Mouse (Mus musculus): ENCODE measurements around the gene Arhgdia. TPM values are rescaled to one million over a fixed set of nuclear protein-coding genes. Genes with fewer than 3 reads are reported as not detected.

Arhgdia gene
- total RNA-seq (2018; cell fraction: chromatin; rRNA removed) = 100 to 1,000 TPM in 8 of 26 experiments, 10 to 100 TPM in 18; 55.0 to 130 (median 89.0) TPM
- 100 to 1,000 TPM; 680 to 898 (median 773) TPM for total RNA-seq (2018; cell fraction: cytosol; rRNA removed)
- total RNA-seq (2018; cell fraction: nucleus; rRNA removed) = 100 to 1,000 TPM; 152 to 391 (median 260) TPM
- polyA plus RNA-seq (2018) = 662 to 966 TPM (median 875 TPM) in 3 replicates

DNA sequence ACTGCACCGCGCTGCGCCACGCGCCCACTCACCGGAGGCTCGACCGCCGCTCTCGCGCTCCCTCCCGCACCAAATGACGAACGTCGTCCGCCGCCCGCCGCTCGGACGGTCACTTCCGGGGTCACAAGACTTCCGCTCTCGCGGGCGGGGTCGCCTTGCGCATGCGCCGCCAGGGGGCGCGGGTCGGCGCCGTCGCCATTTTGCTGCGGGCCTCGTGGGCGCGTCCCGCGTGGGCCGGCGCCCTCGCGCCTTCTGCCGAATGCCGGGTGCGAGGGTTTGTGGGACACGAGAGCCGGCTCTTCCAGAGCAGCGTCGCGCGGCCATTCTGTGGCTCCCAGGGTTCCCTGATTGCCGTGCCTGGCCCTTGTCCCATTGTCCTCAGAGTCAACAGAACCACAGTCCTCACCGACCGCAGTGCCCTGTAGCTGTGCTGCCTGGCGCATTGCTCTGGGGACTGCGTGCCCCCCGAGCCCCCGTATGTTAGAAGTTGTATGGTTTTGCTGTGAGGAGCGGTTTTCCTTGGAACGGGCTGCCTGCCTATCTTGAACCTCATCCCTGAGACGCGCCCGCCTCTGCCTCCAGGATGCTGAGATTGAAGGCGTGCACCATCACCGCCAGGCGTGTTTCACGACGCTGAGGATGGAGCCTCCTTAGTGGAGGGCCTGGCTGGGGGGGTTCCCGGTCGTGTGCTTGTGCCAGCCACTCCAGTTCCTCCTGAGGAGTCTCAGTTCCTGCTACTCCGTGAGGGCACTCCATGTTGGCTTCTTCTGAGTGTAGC, at the start of gene Arhgdia:
Gene Arhgdia, minus strand, starts transcription at position 135 of the 778 bp plus-strand sequence.
- H3K4me3 ChIP-seq (ENCODE audit: inconsistent target) = peak within 1 kb of the TSS; percentile 89
- 2% methylated on average over 68 of the region's 75 CpGs for WGBS (ENCODE audit: missing documents)
- peaks cover 25% of the 10 kb centered on the region for H3K36me3 ChIP-seq (ENCODE audit: inconsistent target)
- peaks cover 33% of the 10 kb centered on the region for H3K79me2 ChIP-seq (ENCODE audit: inconsistent target)
- H3K27ac ChIP-seq = peak within 1 kb of the TSS; percentile 91

DNA sequence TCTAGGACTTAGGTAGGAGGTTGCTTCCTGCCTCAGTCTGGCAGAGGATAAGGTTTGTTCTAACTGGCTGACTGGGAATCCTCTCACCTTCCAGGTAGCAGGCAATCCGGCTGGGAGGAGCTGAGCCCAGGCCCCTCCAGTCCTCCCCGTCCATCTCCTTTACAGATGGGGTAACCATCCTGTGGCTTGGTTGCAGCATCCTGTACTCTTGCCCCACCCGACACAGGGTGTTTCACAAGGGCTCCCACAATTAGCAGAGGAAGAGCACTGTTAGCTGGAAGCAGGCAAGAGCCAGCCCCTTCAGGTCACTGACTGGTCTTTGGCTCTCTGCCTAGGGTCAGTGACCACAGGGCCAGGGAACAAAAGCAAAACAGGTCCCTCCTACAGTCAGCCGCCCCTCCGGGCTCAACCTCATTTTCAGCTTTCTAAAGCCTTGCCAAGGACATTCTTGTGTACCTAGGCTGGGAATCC, 49.0 kb upstream of the Arhgdia start:
- peak overlapping the region; percentile 52 for H3K4me3 ChIP-seq (ENCODE audit: inconsistent target)
- H3K36me3 ChIP-seq (ENCODE audit: inconsistent target) = no peaks in the 10 kb centered on the region
- peaks cover 79% of the 10 kb centered on the region for H3K79me2 ChIP-seq (ENCODE audit: inconsistent target)
- WGBS (ENCODE audit: missing documents) = 0% methylated on average over 5 of the region's 5 CpGs
- H3K27ac ChIP-seq = peak overlapping the region; percentile 99

DNA sequence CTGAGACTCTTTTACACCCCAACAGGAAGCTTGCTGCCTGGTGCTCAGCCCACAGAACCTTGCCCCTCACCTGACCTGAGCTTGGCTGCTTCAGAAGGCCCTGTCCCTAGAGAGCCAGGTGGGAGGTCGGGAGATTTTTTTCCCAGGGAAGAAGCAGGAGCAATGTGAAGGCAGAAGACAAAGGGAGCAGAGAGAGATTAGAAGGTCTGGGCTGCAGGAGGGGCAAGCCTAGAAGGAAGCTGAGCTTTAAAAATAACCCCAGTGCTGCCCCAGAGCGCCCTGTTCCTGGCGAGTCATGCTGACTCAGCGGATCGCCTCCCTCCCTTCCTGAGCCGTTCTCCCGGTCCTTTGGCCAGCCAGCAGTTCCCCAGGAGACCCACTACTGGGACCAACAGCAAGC, 48.5 kb upstream of the Arhgdia start:
- H3K79me2 ChIP-seq (ENCODE audit: inconsistent target) = peaks cover 83% of the 10 kb centered on the region
- peak overlapping the region; percentile 52 for H3K4me3 ChIP-seq (ENCODE audit: inconsistent target)
- H3K27ac ChIP-seq = peak overlapping the region; percentile 99
- WGBS (ENCODE audit: missing documents) = 0% methylated on average over 7 of the region's 7 CpGs
- no peaks in the 10 kb centered on the region for H3K36me3 ChIP-seq (ENCODE audit: inconsistent target)

DNA sequence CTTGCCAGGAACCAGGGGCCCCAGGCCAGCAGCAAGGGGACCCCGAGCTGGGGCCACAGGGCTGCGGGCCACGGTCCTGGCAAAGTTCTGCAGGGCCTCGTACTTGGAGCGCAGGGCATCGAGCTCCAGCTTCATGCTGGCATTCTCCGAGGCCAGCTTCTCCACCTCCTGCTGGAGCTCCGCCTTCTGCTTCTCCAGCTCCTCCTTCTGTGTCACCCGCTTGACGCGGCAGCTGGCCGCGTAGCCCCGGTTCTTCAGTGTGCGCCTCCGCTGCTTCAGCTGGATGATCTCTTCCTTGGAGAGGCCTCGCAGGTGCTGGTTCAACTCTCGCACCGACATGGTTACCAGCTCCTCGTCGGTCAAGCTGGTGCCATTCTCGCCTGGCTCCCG, 47.9 kb upstream of the Arhgdia start:
- Histone ChIP-seq H3K27ac (peak overlapping the region; percentile 99), H3K36me3 (ENCODE audit: inconsistent target) (no peaks in the 10 kb centered on the region), H3K79me2 (ENCODE audit: inconsistent target) (peaks cover 78% of the 10 kb centered on the region), H3K4me3 (ENCODE audit: inconsistent target) (peak overlapping the region; percentile 52)
- WGBS (ENCODE audit: missing documents) = 2% methylated on average over 23 of the region's 23 CpGs

DNA sequence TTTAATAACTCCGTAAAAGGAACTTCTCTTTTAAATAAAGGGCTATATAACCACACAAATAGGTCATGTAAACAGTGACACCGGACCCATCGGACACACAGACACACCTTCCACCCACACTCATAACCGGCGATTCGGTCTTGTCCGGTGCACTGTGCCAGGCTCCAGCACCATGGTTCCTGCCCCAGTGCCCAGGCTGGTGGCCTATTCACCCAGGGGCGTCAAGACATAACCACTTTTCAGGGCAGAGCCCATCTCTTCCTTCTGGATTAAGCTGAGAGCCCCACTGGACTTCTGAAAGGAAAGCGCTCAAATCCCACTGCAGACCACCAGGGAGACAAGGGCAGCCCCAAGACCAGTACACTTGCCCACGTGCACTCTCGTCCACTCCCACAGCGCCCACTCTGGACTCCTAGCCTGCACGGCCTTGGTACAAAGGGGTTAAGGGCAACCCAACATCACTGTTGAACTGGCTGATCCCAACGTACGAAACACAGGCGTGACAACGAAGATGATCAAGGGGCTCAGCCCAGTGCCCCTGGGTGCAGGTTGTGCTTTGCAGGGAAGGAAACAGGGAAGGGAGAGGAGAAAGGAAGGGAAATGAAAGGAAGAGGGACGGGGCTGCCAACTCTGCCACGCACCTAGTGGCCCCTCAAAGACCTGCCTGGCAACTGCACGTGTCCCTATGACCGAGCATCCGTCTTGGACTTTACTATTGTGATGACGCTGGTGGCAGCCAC, 47.3 kb upstream of the Arhgdia start:
- 56% methylated on average over 22 of the region's 23 CpGs for WGBS (ENCODE audit: missing documents)
- H3K79me2 ChIP-seq (ENCODE audit: inconsistent target) = peaks cover 80% of the 10 kb centered on the region

DNA sequence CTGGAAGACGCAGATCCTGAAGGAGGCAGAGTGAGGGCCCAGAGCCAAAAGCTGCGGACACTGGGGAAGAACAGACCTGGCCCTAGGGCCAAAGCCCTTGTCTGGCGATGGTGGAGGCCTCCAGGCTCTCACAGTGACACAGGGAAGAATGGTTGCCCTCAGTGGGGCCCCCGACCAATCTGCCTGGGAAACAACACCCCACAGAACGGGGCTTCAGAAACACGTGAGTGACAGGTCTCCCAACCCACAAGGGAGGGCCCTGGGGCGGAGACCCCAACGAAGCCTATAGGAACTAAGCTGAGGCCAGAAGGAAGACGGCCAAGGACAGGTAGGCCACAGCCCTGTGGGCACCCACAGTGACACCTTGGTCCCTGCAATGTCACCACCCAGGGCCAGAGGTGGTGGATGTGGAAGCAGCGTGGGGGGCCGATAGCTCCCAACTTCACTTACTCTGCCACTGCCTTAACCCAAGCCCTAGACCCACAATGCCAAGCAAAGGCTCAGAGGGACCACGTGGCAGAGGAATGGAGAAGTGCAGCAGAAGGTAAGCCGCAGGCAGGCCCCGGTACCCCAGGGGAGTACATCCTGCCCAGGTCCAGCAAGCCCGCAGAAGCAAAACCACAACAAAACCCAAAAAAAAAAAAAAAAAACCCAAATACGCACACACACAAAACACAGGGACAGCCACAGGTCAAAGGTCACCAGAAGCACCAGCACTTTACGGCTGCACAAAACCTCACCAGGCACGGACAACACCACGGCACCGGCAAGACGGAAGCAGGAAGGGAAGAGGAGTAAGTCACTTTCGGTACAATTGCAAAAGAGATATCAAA, 46.3 kb upstream of the Arhgdia start:
- H3K36me3 ChIP-seq (ENCODE audit: inconsistent target) = peaks cover 11% of the 10 kb centered on the region; the same call in 1 of the 2 replicates
- 21% methylated on average over 21 of the region's 22 CpGs for WGBS (ENCODE audit: missing documents)
- peak overlapping the region; percentile 99 for H3K27ac ChIP-seq

More for the DNA sequence above, 47.3 kb upstream of the Arhgdia start:
- peak overlapping the region; percentile 4; the same call in 1 of the 2 replicates for H3K4me3 ChIP-seq (ENCODE audit: inconsistent target)
- peak overlapping the region; percentile 99 for H3K27ac ChIP-seq
- 0 out of 2 replicates have a peak, but pooled peaks cover under 1% of the 10 kb centered on the region for H3K36me3 ChIP-seq (ENCODE audit: inconsistent target)

DNA sequence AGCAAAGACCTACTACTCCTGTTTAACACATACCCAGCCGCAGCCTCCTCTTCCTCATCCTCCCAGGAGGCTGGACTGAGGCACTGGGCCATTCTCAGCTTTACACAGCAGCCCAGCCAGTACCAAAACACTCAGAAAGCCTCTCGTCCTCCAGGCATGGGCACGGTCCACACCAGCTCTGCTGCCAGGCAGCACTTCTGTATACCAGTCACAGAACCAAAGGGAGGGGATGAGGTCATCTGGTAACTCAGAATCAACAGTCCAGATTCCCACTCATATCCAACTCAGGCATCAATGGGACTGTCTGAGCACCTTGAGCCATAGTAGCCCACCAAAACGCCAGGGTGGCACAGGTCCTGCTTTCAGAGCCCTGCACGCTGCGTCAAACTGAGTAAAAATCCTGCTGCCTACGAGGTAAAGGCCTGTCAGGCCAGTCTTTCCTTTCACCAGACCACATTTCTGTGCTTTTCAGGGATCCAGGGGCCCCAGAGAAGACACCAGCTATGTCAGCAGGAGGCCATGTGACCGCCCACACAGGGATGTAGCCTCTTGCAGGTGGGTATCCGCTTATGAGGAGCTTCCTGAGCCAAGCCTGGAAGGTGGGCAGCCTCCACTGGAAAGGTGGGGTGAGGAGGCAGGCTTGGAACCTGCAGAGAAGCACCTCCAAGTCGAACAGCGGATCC, 45.5 kb upstream of the Arhgdia start:
- peak overlapping the region; percentile 99 for H3K27ac ChIP-seq
- no peak overlapping the region for H3K4me3 ChIP-seq (ENCODE audit: inconsistent target)
- H3K79me2 ChIP-seq (ENCODE audit: inconsistent target) = peaks cover 92% of the 10 kb centered on the region
- WGBS (ENCODE audit: missing documents) = 68% methylated on average over 11 of the region's 11 CpGs
- H3K36me3 ChIP-seq (ENCODE audit: inconsistent target) = peaks cover 19% of the 10 kb centered on the region

More for the DNA sequence above, 46.3 kb upstream of the Arhgdia start:
- Histone ChIP-seq H3K79me2 (ENCODE audit: inconsistent target) (peaks cover 91% of the 10 kb centered on the region), H3K4me3 (ENCODE audit: inconsistent target) (peak overlapping the region; percentile 4; the same call in 1 of the 2 replicates)

DNA sequence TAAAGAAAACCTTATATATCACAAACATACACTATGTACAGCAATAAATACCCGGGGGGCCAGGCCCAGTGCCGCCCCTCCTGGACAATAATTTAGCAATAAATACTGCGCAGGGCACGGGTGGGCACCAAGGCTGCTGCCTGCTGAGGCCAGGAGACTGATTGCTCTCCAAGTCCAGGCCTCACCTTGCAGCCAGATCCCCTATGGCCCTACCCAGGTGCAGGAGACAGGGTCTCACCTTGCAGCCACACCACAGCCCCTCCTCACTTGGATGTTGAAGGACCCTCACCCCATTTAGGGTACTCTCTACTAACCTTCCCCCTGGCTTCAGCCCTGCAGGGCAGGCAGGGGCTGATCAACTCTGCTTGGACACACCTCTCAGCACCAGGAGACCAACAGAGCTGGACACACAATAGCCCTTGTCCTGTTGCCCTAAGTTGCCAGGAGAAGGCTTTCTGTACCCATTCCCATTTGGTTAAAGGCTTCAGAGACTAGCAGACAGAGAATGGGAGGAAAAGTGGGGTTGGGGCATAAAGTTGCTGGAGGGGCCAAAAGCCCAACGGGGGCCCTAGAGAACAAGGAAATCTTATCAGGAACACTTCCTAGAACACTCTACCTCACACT, 43.8 kb upstream of the Arhgdia start, which contains the start of gene Sirt7:
Gene Sirt7, minus strand, starts transcription at position 89 of the 624 bp plus-strand sequence.
- Histone ChIP-seq H3K79me2 (ENCODE audit: inconsistent target) (peaks cover 90% of the 10 kb centered on the region), H3K27ac (peak within 1 kb of the TSS; percentile 99), H3K4me3 (ENCODE audit: inconsistent target) (peak within 1 kb of the TSS; percentile 36), H3K36me3 (ENCODE audit: inconsistent target) (peaks cover 35% of the 10 kb centered on the region)
- 12% methylated on average over 5 of the region's 5 CpGs for WGBS (ENCODE audit: missing documents)

DNA sequence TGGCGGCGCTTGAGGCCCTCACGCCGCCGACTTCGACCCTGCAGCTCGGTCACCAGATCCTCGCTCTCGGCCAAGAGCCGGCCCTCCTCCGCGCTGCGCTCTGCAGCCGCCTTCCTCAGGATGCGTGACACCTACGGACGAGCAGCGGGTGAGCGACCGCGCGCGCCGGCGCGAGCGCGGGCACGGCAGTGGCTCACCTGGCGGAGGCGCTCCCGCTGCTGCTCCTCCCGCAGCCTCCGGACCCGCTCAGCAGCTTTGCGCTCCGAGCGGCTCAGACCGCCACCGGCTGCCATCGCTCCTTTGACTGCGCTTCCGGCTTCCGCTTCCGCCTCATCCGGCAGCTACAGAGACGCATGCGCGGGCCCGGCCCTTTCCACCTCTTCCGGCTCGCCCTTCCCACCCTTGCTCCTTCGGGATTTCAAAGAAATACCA, 43.3 kb upstream of the Arhgdia start:
- H3K4me3 ChIP-seq (ENCODE audit: inconsistent target) = peak overlapping the region; percentile 36
- peak overlapping the region; percentile 99 for H3K27ac ChIP-seq
- H3K79me2 ChIP-seq (ENCODE audit: inconsistent target) = peaks cover 85% of the 10 kb centered on the region
- peaks cover 41% of the 10 kb centered on the region for H3K36me3 ChIP-seq (ENCODE audit: inconsistent target)
- WGBS (ENCODE audit: missing documents) = under 1% methylated on average over 48 of the region's 53 CpGs

DNA sequence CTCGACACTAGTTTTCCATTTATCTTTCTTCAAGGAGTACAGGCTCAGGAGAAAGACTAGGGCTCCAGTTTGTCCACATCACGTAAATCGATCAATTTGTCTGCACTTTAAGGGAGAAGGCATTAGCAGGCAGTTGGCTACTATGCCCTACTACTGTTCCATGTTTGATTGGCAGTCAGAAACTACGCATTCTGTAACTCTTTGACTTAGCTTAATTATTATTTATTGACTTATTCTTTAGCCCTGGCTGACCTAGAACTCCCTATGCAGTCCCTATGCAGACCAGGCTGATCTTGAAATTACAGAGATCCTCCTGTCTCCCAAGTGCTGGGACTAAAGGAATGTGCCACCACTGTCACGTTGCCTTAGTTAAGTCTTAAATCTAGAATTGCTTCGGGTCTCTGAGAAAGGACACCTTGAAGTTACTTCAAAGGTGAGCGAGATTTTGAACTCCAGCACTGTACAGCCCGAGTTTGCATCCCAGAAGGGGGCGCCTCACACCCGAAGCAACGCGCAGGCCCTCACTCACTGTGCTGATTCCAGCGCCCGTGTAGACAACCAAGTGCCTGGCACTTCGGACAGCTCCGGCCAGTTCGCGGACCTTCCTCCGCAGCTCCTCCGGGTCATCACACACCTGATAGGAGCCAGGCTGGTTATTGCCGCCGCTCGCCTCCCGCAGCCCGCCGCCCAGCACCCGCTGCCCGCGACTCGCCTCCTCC, 42.7 kb upstream of the Arhgdia start:
- Histone ChIP-seq H3K36me3 (ENCODE audit: inconsistent target) (peaks cover 47% of the 10 kb centered on the region), H3K79me2 (ENCODE audit: inconsistent target) (peaks cover 81% of the 10 kb centered on the region), H3K4me3 (ENCODE audit: inconsistent target) (peak overlapping the region; percentile 36), H3K27ac (peak overlapping the region; percentile 5; the same call in 1 of the 2 replicates)
- WGBS (ENCODE audit: missing documents) = 14% methylated on average over 26 of the region's 30 CpGs

DNA sequence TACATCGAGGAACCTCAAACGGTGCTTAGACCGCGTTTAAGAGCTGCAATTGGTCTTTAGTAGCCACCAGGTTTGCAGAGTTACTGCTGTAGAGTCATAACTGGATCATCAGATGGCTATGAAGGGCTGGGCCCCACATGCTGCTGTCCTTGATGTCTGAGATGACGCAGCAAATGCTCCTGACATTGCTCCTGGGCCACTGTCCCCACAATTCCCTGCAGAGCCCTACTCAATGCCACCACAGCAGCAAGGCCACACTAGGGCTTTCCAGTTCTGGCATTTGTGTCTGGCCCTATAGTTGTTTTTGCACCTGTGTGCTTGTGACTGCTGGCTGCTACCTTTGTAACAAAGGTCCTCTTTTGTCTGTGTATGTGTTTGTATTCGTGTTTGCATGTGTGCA, 41.4 kb upstream of the Arhgdia start:
- Histone ChIP-seq H3K36me3 (ENCODE audit: inconsistent target) (peaks cover 57% of the 10 kb centered on the region), H3K79me2 (ENCODE audit: inconsistent target) (peaks cover 67% of the 10 kb centered on the region), H3K27ac (no peak overlapping the region), H3K4me3 (ENCODE audit: inconsistent target) (no peak overlapping the region)
- WGBS (ENCODE audit: missing documents) = 93% methylated on average over 6 of the region's 6 CpGs

DNA sequence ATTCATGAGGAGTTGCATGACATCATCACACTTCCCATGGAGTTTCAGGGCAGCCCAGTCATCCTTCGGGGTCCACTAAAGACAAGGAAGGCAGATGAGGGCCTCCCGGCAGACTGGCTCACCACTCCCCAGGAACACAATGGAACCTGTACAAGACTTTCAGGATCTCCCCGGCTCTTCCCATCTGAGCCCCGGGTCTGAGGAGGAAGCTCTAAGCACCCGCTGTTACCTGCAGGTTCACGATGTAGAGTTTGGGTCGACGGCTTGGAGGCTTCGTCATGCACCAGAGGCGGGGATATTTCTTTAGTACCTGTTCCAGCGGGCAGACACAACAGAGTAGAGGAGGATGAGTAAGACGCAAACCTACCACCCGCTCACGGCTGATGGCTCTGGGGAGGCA, 38.8 kb upstream of the Arhgdia start:
- H3K4me3 ChIP-seq (ENCODE audit: inconsistent target) = no peak overlapping the region
- WGBS (ENCODE audit: missing documents) = 94% methylated on average over 14 of the region's 14 CpGs
- H3K27ac ChIP-seq = no peak overlapping the region
- peaks cover 65% of the 10 kb centered on the region for H3K79me2 ChIP-seq (ENCODE audit: inconsistent target)
- peaks cover 57% of the 10 kb centered on the region for H3K36me3 ChIP-seq (ENCODE audit: inconsistent target)
